Mouse (Mus musculus): ENCODE results near the gene Acap2.

DNA sequence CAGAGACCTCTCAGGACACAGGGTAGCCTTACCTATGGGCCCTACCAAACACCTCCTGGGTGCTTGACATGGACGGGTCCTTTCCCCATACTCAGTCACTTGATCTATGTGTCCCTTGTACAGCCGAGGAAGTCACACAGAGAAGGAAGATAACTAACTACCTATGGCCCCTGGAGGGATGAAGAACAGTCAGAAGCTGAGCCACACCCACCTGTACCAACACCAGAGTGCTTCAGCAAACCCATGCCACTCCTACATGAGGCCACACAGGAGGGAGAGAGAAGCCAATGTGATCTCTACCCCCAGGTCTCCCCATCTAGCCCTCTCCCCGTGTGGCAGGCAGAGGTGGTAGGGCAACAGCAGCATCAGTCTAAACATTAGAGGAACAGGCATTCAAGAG is 138.1 kb downstream of the Acap2 start:
- TF ChIP-seq EP300 (IDR thresholded peaks at IDR 0.05; ENCODE audit: low read depth) (no peak), CTCF (IDR thresholded peaks at IDR 0.05; ENCODE audit: low read depth) (no peak)

All from heart, postnatal 0 days (tissue).